Mouse (Mus musculus) kidney, embryonic 14.5 days (tissue): ENCODE data around the gene 4933424G06Rik. TPM values are rescaled to one million over a fixed set of nuclear protein-coding genes. Genes with fewer than 3 reads are reported as not detected.

Experiments
- ATAC-seq: fragments of 200-750 bp; cut with Nextera tagmentation; 2 replicates; pipeline ENCODE4 v1.8.0; 2017; ENCODE audit warnings: moderate number of reproducible peaks, mild to moderate bottlenecking, moderate TSS enrichment, moderate library complexity; ENCODE audit not compliant: low FRiP score, low TSS enrichment
- H3K27ac ChIP-seq: fragments of 300-500 bp; sonication (generic); 2 replicates; pipeline ENCODE4 v1.5.1; 2014; ENCODE audit warnings: low read depth, mild to moderate bottlenecking, low read length, moderate library complexity, mixed read lengths
- H3K27me3 ChIP-seq: fragments of 300-500 bp; sonication (generic); 2 replicates; pipeline ENCODE4 v1.6.1; 2014; ENCODE audit warnings: mild to moderate bottlenecking, low read length; ENCODE audit not compliant: control insufficient read depth, insufficient read depth
- H3K36me3 ChIP-seq: fragments of 300-500 bp; sonication (generic); 2 replicates; pipeline ENCODE4 v1.6.1; 2014; ENCODE audit warnings: low read length, mixed read lengths; ENCODE audit not compliant: control insufficient read depth, insufficient read depth
- H3K4me1 ChIP-seq: fragments of 300-500 bp; sonication (generic); 2 replicates; pipeline ENCODE4 v1.6.1; 2014; ENCODE audit warnings: low read length, mixed read lengths; ENCODE audit not compliant: control insufficient read depth, insufficient read depth
- H3K4me2 ChIP-seq: fragments of 300-500 bp; sonication (generic); replicated peaks from 2 replicates; pipeline ENCODE4 v1.6.1; 2014; ENCODE audit warnings: low read depth, mild to moderate bottlenecking, low read length
- H3K4me3 ChIP-seq: fragments of 300-500 bp; sonication (generic); 2 replicates; pipeline ENCODE4 v1.5.1; 2014; ENCODE audit warnings: mild to moderate bottlenecking, low read length
- H3K9ac ChIP-seq: fragments of 300-500 bp; sonication (generic); 2 replicates; pipeline ENCODE4 v1.6.1; 2014; ENCODE audit warnings: low read depth, mild to moderate bottlenecking, low read length, moderate library complexity
- H3K9me3 ChIP-seq: fragments of 300-500 bp; sonication (generic); 2 replicates; pipeline ENCODE4 v1.6.1; 2016; ENCODE audit warnings: low read length; ENCODE audit not compliant: control insufficient read depth
- WGBS: fragments of 180-500 bp; shearing (Covaris S2); extraction: QIAGEN DNeasy Blood & Tissue Kit; methylation state at CpG from one replicate; pipeline ENCODE4 v1.1.7; 2014; 5-methylcytosine and 5-hydroxymethylcytosine counted together
- polyA plus RNA-seq: library from polyadenylated mRNA; unstranded; fragments of >200 nt; fragmentation: Nextera tagmentation; extraction: Ambion mirVana; gene quantifications from 2 replicates; pipeline ENCODE4 v1.2.1, GENCODE M21; 2014

Gene 4933424G06Rik
- polyA plus RNA-seq, 1 experiment from 2014 or later: not detected

GRCm38 (mm10) chr1:36759076-36759475 is 49.1 kb downstream of the 4933424G06Rik start:
- no peaks in the 10 kb centered on the region for H3K36me3 ChIP-seq
- H3K4me1 ChIP-seq: no peaks in the 10 kb centered on the region
- H3K9ac ChIP-seq: no peak overlapping the region
- H3K9me3 ChIP-seq: no peaks in the 10 kb centered on the region
- ATAC-seq: no peak
- no peak overlapping the region for H3K27ac ChIP-seq
- no peak overlapping the region for H3K4me3 ChIP-seq
- no peaks in the 10 kb centered on the region for H3K27me3 ChIP-seq
- WGBS: 87% methylated on average over 18 of the region's 18 CpGs
- no peak overlapping the region for H3K4me2 ChIP-seq

- Histone ChIP-seq H3K4me2 (no peak overlapping the region), H3K4me3 (no peak overlapping the region), H3K9ac (no peak overlapping the region), H3K27me3 (no peaks in the 10 kb centered on the region), H3K4me1 (no peaks in the 10 kb centered on the region), H3K36me3 (no peaks in the 10 kb centered on the region), H3K9me3 (no peaks in the 10 kb centered on the region), H3K27ac (no peak overlapping the region)
- WGBS: 65% methylated on average over 9 of the region's 9 CpGs
- ATAC-seq: no peak
These were observed 50.5 kb downstream of the 4933424G06Rik start for GRCm38 (mm10) chr1:36760401-36760800.

GRCm38 (mm10) chr1:36761061-36761460 is 51.1 kb downstream of the 4933424G06Rik start:
- no peaks in the 10 kb centered on the region for H3K27me3 ChIP-seq
- H3K9ac ChIP-seq: no peak overlapping the region
- 89% methylated on average over 8 of the region's 8 CpGs for WGBS
- H3K9me3 ChIP-seq: no peaks in the 10 kb centered on the region
- H3K27ac ChIP-seq: no peak overlapping the region
- ATAC-seq: no peak
- H3K4me1 ChIP-seq: no peaks in the 10 kb centered on the region
- H3K4me2 ChIP-seq: no peak overlapping the region
- no peaks in the 10 kb centered on the region for H3K36me3 ChIP-seq
- no peak overlapping the region for H3K4me3 ChIP-seq

GRCm38 (mm10) chr1:36761568-36761967 is 51.6 kb downstream of the 4933424G06Rik start, which contains the start of gene Zap70:
Gene Zap70, plus strand, starts transcription at chr1:36761798.
- no peak for ATAC-seq
- H3K4me1 ChIP-seq: no peaks in the 10 kb centered on the region
- no peak within 1 kb of the TSS for H3K9ac ChIP-seq
- no peak within 1 kb of the TSS for H3K4me2 ChIP-seq
- H3K4me3 ChIP-seq: no peak within 1 kb of the TSS
- H3K27me3 ChIP-seq: no peaks in the 10 kb centered on the region
- no peaks in the 10 kb centered on the region for H3K36me3 ChIP-seq
- 79% methylated on average over 11 of the region's 11 CpGs for WGBS
- H3K27ac ChIP-seq: no peak within 1 kb of the TSS
- H3K9me3 ChIP-seq: no peaks in the 10 kb centered on the region

- Histone ChIP-seq H3K36me3 (no peaks in the 10 kb centered on the region), H3K9me3 (no peaks in the 10 kb centered on the region), H3K4me2 (no peak overlapping the region), H3K27me3 (peaks cover 6% of the 10 kb centered on the region; the same call in 1 of the 2 replicates), H3K4me1 (no peaks in the 10 kb centered on the region), H3K9ac (no peak overlapping the region), H3K4me3 (no peak overlapping the region), H3K27ac (no peak overlapping the region)
- WGBS: 63% methylated on average over 4 of the region's 4 CpGs
- ATAC-seq: no peak
These were observed 56.7 kb downstream of the 4933424G06Rik start for GRCm38 (mm10) chr1:36766431-36767205.

- no peak overlapping the region for H3K4me2 ChIP-seq
- 35% methylated on average over 10 of the region's 10 CpGs for WGBS
- no peaks in the 10 kb centered on the region for H3K9me3 ChIP-seq
- no peak overlapping the region for H3K27ac ChIP-seq
- H3K9ac ChIP-seq: no peak overlapping the region
- no peak for ATAC-seq
- no peaks in the 10 kb centered on the region for H3K4me1 ChIP-seq
- H3K27me3 ChIP-seq: peaks cover 6% of the 10 kb centered on the region; the same call in 1 of the 2 replicates
- H3K4me3 ChIP-seq: no peak overlapping the region
- no peaks in the 10 kb centered on the region for H3K36me3 ChIP-seq
These were observed 57.4 kb downstream of the 4933424G06Rik start for GRCm38 (mm10) chr1:36767321-36767720.

- ATAC-seq: no peak
- H3K27me3 ChIP-seq: peaks cover 6% of the 10 kb centered on the region; the same call in 1 of the 2 replicates
- no peak overlapping the region for H3K9ac ChIP-seq
- 77% methylated on average over 5 of the region's 5 CpGs for WGBS
- no peaks in the 10 kb centered on the region for H3K9me3 ChIP-seq
- H3K4me1 ChIP-seq: no peaks in the 10 kb centered on the region
- no peak overlapping the region for H3K4me2 ChIP-seq
- H3K27ac ChIP-seq: no peak overlapping the region
- H3K4me3 ChIP-seq: no peak overlapping the region
- H3K36me3 ChIP-seq: no peaks in the 10 kb centered on the region
These were observed 58.8 kb downstream of the 4933424G06Rik start for GRCm38 (mm10) chr1:36768786-36769185.

GRCm38 (mm10) chr1:36769951-36770350 is 60.0 kb downstream of the 4933424G06Rik start:
- Histone ChIP-seq H3K4me3 (no peak overlapping the region), H3K9ac (no peak overlapping the region)
- 84% methylated on average over 1 of the region's 1 CpGs for WGBS

GRCm38 (mm10) chr1:36770998-36771397 is 61.0 kb downstream of the 4933424G06Rik start:
- Histone ChIP-seq H3K9ac (no peak overlapping the region), H3K27ac (no peak overlapping the region)

More at GRCm38 (mm10) chr1:36769951-36770350, 60.0 kb downstream of the 4933424G06Rik start:
- Histone ChIP-seq H3K36me3 (no peaks in the 10 kb centered on the region), H3K4me1 (no peaks in the 10 kb centered on the region), H3K27ac (no peak overlapping the region), H3K27me3 (peaks cover 6% of the 10 kb centered on the region; the same call in 1 of the 2 replicates), H3K4me2 (no peak overlapping the region), H3K9me3 (0 out of 2 replicates have a peak, but pooled peaks cover 3% of the 10 kb centered on the region)
- ATAC-seq: no peak

More at GRCm38 (mm10) chr1:36770998-36771397, 61.0 kb downstream of the 4933424G06Rik start:
- no peak for ATAC-seq
- Histone ChIP-seq H3K36me3 (no peaks in the 10 kb centered on the region), H3K9me3 (0 out of 2 replicates have a peak, but pooled peaks cover 3% of the 10 kb centered on the region), H3K4me1 (no peaks in the 10 kb centered on the region), H3K4me3 (peak overlapping the region; percentile 23), H3K4me2 (peak overlapping the region; percentile 39), H3K27me3 (peaks cover 6% of the 10 kb centered on the region; the same call in 1 of the 2 replicates)
- WGBS: 19% methylated on average over 27 of the region's 27 CpGs
